Mouse (Mus musculus) forebrain, embryonic 15.5 days (tissue): ENCODE data around the gene Cbx6. TPM values are rescaled to one million over a fixed set of nuclear protein-coding genes. Genes with fewer than 3 reads are reported as not detected.
A peak's percentile ranks its signal among the peaks of the same experiment; 100 is the strongest.

Experiments
- ATAC-seq: fragments of 200-750 bp; cut with Nextera tagmentation; replicated peaks from 2 replicates; pipeline ENCODE4 v1.8.0; 2017; ENCODE audit warnings: mild to moderate bottlenecking, moderate TSS enrichment, moderate library complexity
- H3K27ac ChIP-seq: fragments of 300-500 bp; sonication (generic); replicated peaks from 2 replicates; pipeline ENCODE4 v1.5.1; 2015; ENCODE audit warnings: mild to moderate bottlenecking, inconsistent platforms
- H3K27me3 ChIP-seq: fragments of 300-500 bp; sonication (generic); 2 replicates; pipeline ENCODE4 v1.6.1; 2015; ENCODE audit warnings: inconsistent platforms
- H3K36me3 ChIP-seq: fragments of 300-500 bp; sonication (generic); 2 replicates; pipeline ENCODE4 v1.6.1; 2015; ENCODE audit warnings: mild to moderate bottlenecking, inconsistent platforms
- H3K4me1 ChIP-seq: fragments of 300-500 bp; sonication (generic); 2 replicates; pipeline ENCODE4 v1.6.1; 2015; ENCODE audit warnings: inconsistent platforms
- H3K4me2 ChIP-seq: fragments of 300-500 bp; sonication (generic); replicated peaks from 2 replicates; pipeline ENCODE4 v1.6.1; 2015; ENCODE audit warnings: mild to moderate bottlenecking, inconsistent platforms
- H3K4me3 ChIP-seq: fragments of 300-500 bp; sonication (generic); 2 replicates; pipeline ENCODE4 v1.5.1; 2015; ENCODE audit warnings: mild to moderate bottlenecking, inconsistent platforms
- H3K9ac ChIP-seq: fragments of 300-500 bp; sonication (generic); replicated peaks from 2 replicates; pipeline ENCODE4 v1.6.1; 2015; ENCODE audit warnings: mild to moderate bottlenecking, inconsistent platforms
- H3K9me3 ChIP-seq: fragments of 300-500 bp; sonication (generic); 2 replicates; pipeline ENCODE4 v1.6.1; 2016; ENCODE audit warnings: inconsistent platforms
- WGBS: fragments of 180-500 bp; shearing (Covaris S2); methylation state at CpG from one replicate; pipeline ENCODE4 v1.1.7; 2015; ENCODE audit warnings: mixed read lengths; 5-methylcytosine and 5-hydroxymethylcytosine counted together
- polyA plus RNA-seq: library from polyadenylated mRNA; unstranded; fragments of >200 nt; fragmentation: Nextera tagmentation; extraction: Ambion mirVana; gene quantifications from 2 replicates; pipeline ENCODE4 v1.2.1, GENCODE M21; 2015

Cbx6 gene
- polyA plus RNA-seq, 1 experiment from 2014 or later = 52.7 TPM

GRCm38 (mm10) chr15:79858979-79859378 is 24.5 kb upstream of the Cbx6 start:
- Histone ChIP-seq H3K36me3 (no peaks in the 10 kb centered on the region), H3K27ac (no peak overlapping the region), H3K9ac (no peak overlapping the region), H3K9me3 (no peaks in the 10 kb centered on the region), H3K4me1 (no peaks in the 10 kb centered on the region), H3K27me3 (no peaks in the 10 kb centered on the region), H3K4me3 (no peak overlapping the region), H3K4me2 (no peak overlapping the region)
- 85% methylated on average over 5 of the region's 5 CpGs for WGBS
- ATAC-seq = no peak

GRCm38 (mm10) chr15:79850143-79850542 is 15.7 kb upstream of the Cbx6 start:
- Histone ChIP-seq H3K9me3 (no peaks in the 10 kb centered on the region), H3K36me3 (no peaks in the 10 kb centered on the region), H3K4me2 (no peak overlapping the region), H3K27me3 (no peaks in the 10 kb centered on the region), H3K27ac (no peak overlapping the region), H3K9ac (no peak overlapping the region), H3K4me3 (no peak overlapping the region), H3K4me1 (no peaks in the 10 kb centered on the region)
- no peak for ATAC-seq
- WGBS = 93% methylated on average over 2 of the region's 2 CpGs

- H3K4me2 ChIP-seq = no peak overlapping the region
- H3K27ac ChIP-seq = no peak overlapping the region
- no peak overlapping the region for H3K4me3 ChIP-seq
- ATAC-seq = no peak
- H3K9ac ChIP-seq = no peak overlapping the region
- no peaks in the 10 kb centered on the region for H3K9me3 ChIP-seq
- no peaks in the 10 kb centered on the region for H3K4me1 ChIP-seq
- 22% methylated on average over 5 of the region's 5 CpGs for WGBS
- H3K36me3 ChIP-seq = no peaks in the 10 kb centered on the region
- H3K27me3 ChIP-seq = no peaks in the 10 kb centered on the region
Measured at GRCm38 (mm10) chr15:79847100-79847499, 12.6 kb upstream of the Cbx6 start.

GRCm38 (mm10) chr15:79845986-79846385 is 11.5 kb upstream of the Cbx6 start:
- Histone ChIP-seq H3K9me3 (no peaks in the 10 kb centered on the region), H3K9ac (no peak overlapping the region), H3K4me1 (no peaks in the 10 kb centered on the region), H3K27me3 (no peaks in the 10 kb centered on the region), H3K4me3 (no peak overlapping the region), H3K27ac (no peak overlapping the region), H3K4me2 (no peak overlapping the region), H3K36me3 (no peaks in the 10 kb centered on the region)
- ATAC-seq = no peak
- WGBS = 84% methylated on average over 4 of the region's 4 CpGs

- 83% methylated on average over 3 of the region's 3 CpGs for WGBS
- Histone ChIP-seq H3K9me3 (no peaks in the 10 kb centered on the region), H3K36me3 (no peaks in the 10 kb centered on the region), H3K4me1 (no peaks in the 10 kb centered on the region), H3K4me3 (no peak overlapping the region), H3K4me2 (no peak overlapping the region), H3K27ac (no peak overlapping the region), H3K9ac (no peak overlapping the region), H3K27me3 (no peaks in the 10 kb centered on the region)
- ATAC-seq = no peak
Measured at GRCm38 (mm10) chr15:79842985-79843384, 8.5 kb upstream of the Cbx6 start.

- 69% methylated on average over 2 of the region's 2 CpGs for WGBS
- ATAC-seq = no peak
- no peak overlapping the region for H3K27ac ChIP-seq
- H3K4me2 ChIP-seq = no peak overlapping the region
- no peaks in the 10 kb centered on the region for H3K9me3 ChIP-seq
- no peak overlapping the region for H3K4me3 ChIP-seq
- H3K4me1 ChIP-seq = peaks cover 6% of the 10 kb centered on the region
- H3K36me3 ChIP-seq = no peaks in the 10 kb centered on the region
- no peak overlapping the region for H3K9ac ChIP-seq
- no peaks in the 10 kb centered on the region for H3K27me3 ChIP-seq
Measured at GRCm38 (mm10) chr15:79840281-79840680, 5.8 kb upstream of the Cbx6 start.

GRCm38 (mm10) chr15:79834881-79835260 is 383 bp upstream of the Cbx6 start:
- Histone ChIP-seq H3K27ac (peak overlapping the region; percentile 98), H3K4me1 (peaks cover 45% of the 10 kb centered on the region), H3K9me3 (no peaks in the 10 kb centered on the region), H3K4me3 (peak overlapping the region; percentile 88), H3K36me3 (0 out of 2 replicates have a peak, but pooled peaks cover 3% of the 10 kb centered on the region), H3K4me2 (peak overlapping the region; percentile 97), H3K27me3 (no peaks in the 10 kb centered on the region), H3K9ac (peak overlapping the region; percentile 50)
- no peak for ATAC-seq
- WGBS = 42% methylated on average over 9 of the region's 9 CpGs

- H3K27ac ChIP-seq = peak overlapping the region; percentile 98
- no peaks in the 10 kb centered on the region for H3K27me3 ChIP-seq
- peak overlapping the region; percentile 88 for H3K4me3 ChIP-seq
- peak; percentile 8; the same call in 1 of the 2 replicates for ATAC-seq
- peaks cover 7% of the 10 kb centered on the region; the same call in 1 of the 2 replicates for H3K36me3 ChIP-seq
- peak overlapping the region; percentile 97 for H3K4me2 ChIP-seq
- H3K9ac ChIP-seq = peak overlapping the region; percentile 93
- H3K4me1 ChIP-seq = peaks cover 51% of the 10 kb centered on the region
- H3K9me3 ChIP-seq = no peaks in the 10 kb centered on the region
- WGBS = under 1% methylated on average over 41 of the region's 41 CpGs
Measured at GRCm38 (mm10) chr15:79833251-79834050, 1.0 kb downstream of the Cbx6 start.

- H3K4me2 ChIP-seq = peak overlapping the region; percentile 97
- H3K9ac ChIP-seq = peak overlapping the region; percentile 93
- no peaks in the 10 kb centered on the region for H3K27me3 ChIP-seq
- H3K27ac ChIP-seq = peak overlapping the region; percentile 98
- no peaks in the 10 kb centered on the region for H3K9me3 ChIP-seq
- 19% methylated on average over 18 of the region's 18 CpGs for WGBS
- peaks cover 18% of the 10 kb centered on the region for H3K36me3 ChIP-seq
- H3K4me3 ChIP-seq = peak overlapping the region; percentile 88
- ATAC-seq = no peak
- H3K4me1 ChIP-seq = peaks cover 63% of the 10 kb centered on the region
Measured at GRCm38 (mm10) chr15:79832064-79832900, 2.2 kb downstream of the Cbx6 start.

GRCm38 (mm10) chr15:79830388-79830787 is 4.1 kb downstream of the Cbx6 start:
- no peaks in the 10 kb centered on the region for H3K27me3 ChIP-seq
- peaks cover 19% of the 10 kb centered on the region for H3K36me3 ChIP-seq
- peak overlapping the region; percentile 46; the same call in 1 of the 2 replicates for H3K27ac ChIP-seq
- H3K4me3 ChIP-seq = no peak overlapping the region
- peaks cover 75% of the 10 kb centered on the region for H3K4me1 ChIP-seq
- H3K4me2 ChIP-seq = no peak overlapping the region
- no peak for ATAC-seq
- WGBS = 9% methylated on average over 4 of the region's 4 CpGs
- no peak overlapping the region for H3K9ac ChIP-seq
- no peaks in the 10 kb centered on the region for H3K9me3 ChIP-seq

- H3K27me3 ChIP-seq = no peaks in the 10 kb centered on the region
- no peak for ATAC-seq
- H3K36me3 ChIP-seq = peaks cover 19% of the 10 kb centered on the region
- H3K27ac ChIP-seq = no peak overlapping the region
- no peak overlapping the region for H3K9ac ChIP-seq
- peaks cover 75% of the 10 kb centered on the region for H3K4me1 ChIP-seq
- no peak overlapping the region for H3K4me2 ChIP-seq
- WGBS = 76% methylated on average over 5 of the region's 5 CpGs
- H3K9me3 ChIP-seq = no peaks in the 10 kb centered on the region
- H3K4me3 ChIP-seq = no peak overlapping the region
Measured at GRCm38 (mm10) chr15:79829431-79829830, 5.1 kb downstream of the Cbx6 start.

- Histone ChIP-seq H3K9ac (no peak overlapping the region), H3K4me3 (no peak overlapping the region), H3K27ac (no peak overlapping the region), H3K9me3 (no peaks in the 10 kb centered on the region), H3K36me3 (peaks cover 19% of the 10 kb centered on the region), H3K4me2 (no peak overlapping the region), H3K4me1 (peaks cover 75% of the 10 kb centered on the region), H3K27me3 (no peaks in the 10 kb centered on the region)
- no peak for ATAC-seq
- WGBS = 72% methylated on average over 46 of the region's 46 CpGs
Measured at GRCm38 (mm10) chr15:79828366-79829035, 6.0 kb downstream of the Cbx6 start.
